ENCODE assay signal across 18 mouse cellular contexts in the genomic region with DNA sequence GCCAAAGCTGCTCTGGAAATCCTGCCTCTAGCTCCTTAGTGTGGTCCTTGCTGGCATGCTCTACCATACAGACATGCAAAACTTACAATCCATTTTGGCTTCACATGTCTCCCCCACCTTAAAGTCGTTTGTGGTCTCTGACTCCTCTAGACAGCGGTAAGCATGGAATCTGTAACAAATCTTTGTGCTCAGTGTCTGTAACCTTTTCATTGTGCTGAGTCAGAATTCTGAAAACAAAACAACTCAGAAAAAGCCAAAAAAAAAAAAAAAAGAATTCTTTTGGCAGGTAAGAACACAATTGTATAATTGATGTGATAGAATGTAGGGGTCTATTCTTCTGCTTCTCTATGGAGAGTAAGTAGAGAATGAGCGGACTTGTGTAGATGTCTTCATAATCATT.
"Had no signal": no experiment of that assay in that cellular context is flagged by ENCODE, and none has a peak within 500 bp of the region (broad histone marks: within the 10 kb centered on the region; RNA-seq: fewer than 3 reads in every experiment).

No protein-coding gene starts in this region.

- H3K4me3 ChIP-seq: layer of hippocampus, adult 2 months; lung, embryonic 15.5 days; megakaryocyte, embryonic 14.5 days; midbrain, embryonic 10.5 days; midbrain, embryonic 13.5 days; neural tube, embryonic 12.5 days; neural tube, embryonic 15.5 days; stomach, embryonic 15.5 days had no signal

- H3K36me3 ChIP-seq: midbrain, embryonic 13.5 days; neural tube, embryonic 12.5 days; neural tube, embryonic 15.5 days; stomach, embryonic 15.5 days had no signal

- H3K4me2 ChIP-seq: lung, embryonic 15.5 days; midbrain, embryonic 13.5 days; neural tube, embryonic 12.5 days; neural tube, embryonic 15.5 days; stomach, embryonic 15.5 days had no signal

- H3K27ac ChIP-seq: kidney, postnatal 0 days; layer of hippocampus, adult 2 months; liver, embryonic 14.5 days; lung, embryonic 15.5 days; midbrain, embryonic 10.5 days; midbrain, embryonic 13.5 days; neural tube, embryonic 12.5 days; neural tube, embryonic 15.5 days; stomach, embryonic 15.5 days had no signal

- DNase-seq: kidney, adult 2 months; kidney, postnatal 25 days; layer of hippocampus, adult 9-11 months; liver, postnatal 0 days; lung, postnatal 10 days; lung, postnatal 36 days; thymus, postnatal 36 days had no signal

- H3K9ac ChIP-seq: liver, embryonic 14.5 days; liver, postnatal 0 days; lung, embryonic 15.5 days; midbrain, embryonic 13.5 days; neural tube, embryonic 12.5 days; neural tube, embryonic 15.5 days; stomach, embryonic 15.5 days had no signal

- H3K4me1 ChIP-seq: neural tube, embryonic 15.5 days; stomach, embryonic 15.5 days had no signal

- H3K27me3 ChIP-seq: lung, embryonic 15.5 days; megakaryocyte, embryonic 14.5 days; midbrain, embryonic 13.5 days; neural tube, embryonic 12.5 days; neural tube, embryonic 15.5 days; stomach, embryonic 15.5 days had no signal

- ATAC-seq: liver, postnatal 0 days; midbrain, embryonic 13.5 days; midbrain, embryonic 16.5 days had no signal

- H3K9me3 ChIP-seq: lung, embryonic 15.5 days; megakaryocyte, embryonic 14.5 days; midbrain, embryonic 10.5 days; midbrain, embryonic 13.5 days; neural tube, embryonic 12.5 days; neural tube, embryonic 15.5 days; stomach, embryonic 15.5 days had no signal
